Mouse (Mus musculus) megakaryocyte progenitor cell, adult 5-6 weeks (primary cell): ENCODE results near the gene Pcnx4. TPM values are rescaled to one million over a fixed set of nuclear protein-coding genes. Genes with fewer than 3 reads are reported as not detected.

Source experiments
- ATAC-seq: replicated peaks from 2 replicates; pipeline ENCODE4 v1.8.0; 2016; ENCODE audit warnings: mild to moderate bottlenecking, moderate TSS enrichment, inconsistent platforms; ENCODE audit not compliant: poor library complexity
- total RNA-seq, 2 experiments: library from RNA; stranded (forward) in 1 of 2; stranded (reverse) in 1 of 2; fragments of 157-497, 149-512 nt in 1 of 2; fragments of 200-1000 nt in 1 of 2; gene quantifications; 2 replicates each; pipeline versions ENCODE4 v1.2.3 to v1.2.4; 2015 to 2017

The Pcnx4 gene
- total RNA-seq (2015): 1.9 and 2.9 TPM in 2 replicates
- total RNA-seq (2017): 1.00 and 2.3 TPM in 2 replicates

GRCm38 (mm10) chr12:72536021-72536597 is at the start of gene Pcnx4:
Gene Pcnx4 (plus strand): TSS chr12:72536383.
- ATAC-seq: peak; percentile 99

GRCm38 (mm10) chr12:72487498-72487897 is 48.7 kb upstream of the Pcnx4 start:
- ATAC-seq: 0 out of 2 replicates have a peak, but pooled peaks have one; percentile 17

GRCm38 (mm10) chr12:72489995-72490394 is 46.2 kb upstream of the Pcnx4 start:
- peak; percentile 86 for ATAC-seq

GRCm38 (mm10) chr12:72491063-72491719 is 45.0 kb upstream of the Pcnx4 start:
- no peak for ATAC-seq

- ATAC-seq: no peak
Observed at GRCm38 (mm10) chr12:72496866-72497600, 39.1 kb upstream of the Pcnx4 start.

GRCm38 (mm10) chr12:72509606-72510005 is 26.6 kb upstream of the Pcnx4 start:
- no peak for ATAC-seq

GRCm38 (mm10) chr12:72515446-72515845 is 20.7 kb upstream of the Pcnx4 start:
- peak; percentile 79 for ATAC-seq

- ATAC-seq: no peak
Observed at GRCm38 (mm10) chr12:72518114-72518728, 18.0 kb upstream of the Pcnx4 start.

- no peak for ATAC-seq
Observed at GRCm38 (mm10) chr12:72519352-72519751, 16.8 kb upstream of the Pcnx4 start.

- ATAC-seq: 0 out of 2 replicates have a peak, but pooled peaks have one; percentile 26
Observed at GRCm38 (mm10) chr12:72519855-72520254, 16.3 kb upstream of the Pcnx4 start.

- peak; percentile 96 for ATAC-seq
Observed at GRCm38 (mm10) chr12:72520645-72521044, 15.5 kb upstream of the Pcnx4 start.

- peak; percentile 58 for ATAC-seq
Observed at GRCm38 (mm10) chr12:72525588-72525987, 10.6 kb upstream of the Pcnx4 start.

- ATAC-seq: no peak
Observed at GRCm38 (mm10) chr12:72532303-72532702, 3.9 kb upstream of the Pcnx4 start.

GRCm38 (mm10) chr12:72533986-72534385 is 2.2 kb upstream of the Pcnx4 start:
- no peak for ATAC-seq

GRCm38 (mm10) chr12:72535599-72535998 is 584 bp upstream of the Pcnx4 start:
- ATAC-seq: no peak

- no peak for ATAC-seq
Observed at GRCm38 (mm10) chr12:72538571-72538970, 2.4 kb downstream of the Pcnx4 start.

- no peak for ATAC-seq
Observed at GRCm38 (mm10) chr12:72554347-72554746, 18.2 kb downstream of the Pcnx4 start.

- ATAC-seq: no peak
Observed at GRCm38 (mm10) chr12:72564281-72564795, 28.2 kb downstream of the Pcnx4 start.

GRCm38 (mm10) chr12:72582021-72582420 is 45.8 kb downstream of the Pcnx4 start:
- no peak for ATAC-seq

- ATAC-seq: peak; percentile 78
Observed at GRCm38 (mm10) chr12:72583099-72583498, 46.9 kb downstream of the Pcnx4 start.

GRCm38 (mm10) chr12:72585339-72585738 is 49.2 kb downstream of the Pcnx4 start:
- 0 out of 2 replicates have a peak, but pooled peaks have one; percentile 6 for ATAC-seq
